Mouse (Mus musculus): Measurements from ENCODE around the gene Olfr12.

- TF ChIP-seq POLR2A (IDR thresholded peaks at IDR 0.05; ENCODE audit: borderline replicate concordance, low read depth, low read length) = no peak
- TF ChIP-seq CTCF (IDR thresholded peaks at IDR 0.05; ENCODE audit: low read depth, low read length) = no peak
Observed at GRCm38 (mm10) chr1:92605482-92605881, 12.1 kb upstream of the Olfr12 start, which contains the start of gene Olfr1410.
